Mouse (Mus musculus) cerebellum, adult 11-12 months (tissue): ENCODE data around the gene Tab1.

Source experiments
- DNase-seq: peaks from one replicate; pipeline ENCODE4 v3.0.0; 2022

Tab1 gene

GRCm38 (mm10) chr15:80163716-80164115, 30.8 kb downstream of the Tab1 start:
- peak; percentile 54 for DNase-seq

GRCm38 (mm10) chr15:80165396-80165795, 32.5 kb downstream of the Tab1 start:
- DNase-seq = peak; percentile 89

- DNase-seq = no peak
These were observed 36.6 kb downstream of the Tab1 start for GRCm38 (mm10) chr15:80169484-80169883.

GRCm38 (mm10) chr15:80170357-80170756, 37.4 kb downstream of the Tab1 start:
- DNase-seq = peak; percentile 69

GRCm38 (mm10) chr15:80171286-80171685, 38.4 kb downstream of the Tab1 start:
- DNase-seq = no peak

GRCm38 (mm10) chr15:80171791-80172190, 38.9 kb downstream of the Tab1 start:
- no peak for DNase-seq

GRCm38 (mm10) chr15:80173001-80173771, 40.3 kb downstream of the Tab1 start, which contains the start of gene Mgat3:
Mgat3 (plus strand) TSS chr15:80173721.
- peak; percentile 76 for DNase-seq

- DNase-seq = peak; percentile 72
These were observed 41.1 kb downstream of the Tab1 start for GRCm38 (mm10) chr15:80173781-80174597.

GRCm38 (mm10) chr15:80174598-80174875, 41.6 kb downstream of the Tab1 start:
- peak; percentile 68 for DNase-seq

GRCm38 (mm10) chr15:80175316-80175715, 42.4 kb downstream of the Tab1 start:
- DNase-seq = peak; percentile 82

- DNase-seq = peak; percentile 53
These were observed 42.8 kb downstream of the Tab1 start for GRCm38 (mm10) chr15:80175756-80176155.

GRCm38 (mm10) chr15:80181561-80181960, 48.6 kb downstream of the Tab1 start:
- no peak for DNase-seq

GRCm38 (mm10) chr15:80182072-80182700, 49.3 kb downstream of the Tab1 start:
- DNase-seq = no peak

GRCm38 (mm10) chr15:80188927-80189326, 56.0 kb downstream of the Tab1 start:
- no peak for DNase-seq

GRCm38 (mm10) chr15:80190075-80190474, 57.1 kb downstream of the Tab1 start:
- no peak for DNase-seq

GRCm38 (mm10) chr15:80191585-80192245, 58.8 kb downstream of the Tab1 start:
- no peak for DNase-seq

GRCm38 (mm10) chr15:80192246-80192585, 59.3 kb downstream of the Tab1 start:
- no peak for DNase-seq

GRCm38 (mm10) chr15:80192847-80193246, 59.9 kb downstream of the Tab1 start:
- no peak for DNase-seq

- DNase-seq = no peak
These were observed 66.6 kb downstream of the Tab1 start for GRCm38 (mm10) chr15:80199556-80199955.

- no peak for DNase-seq
These were observed 69.3 kb downstream of the Tab1 start for GRCm38 (mm10) chr15:80202111-80202775.

- DNase-seq = no peak
These were observed 70.5 kb downstream of the Tab1 start for GRCm38 (mm10) chr15:80203406-80203805.

- DNase-seq = no peak
These were observed 73.2 kb downstream of the Tab1 start for GRCm38 (mm10) chr15:80206057-80206565.
